Mouse (Mus musculus): Measurements from ENCODE around the gene Tmem132b. TPM values are rescaled to one million over a fixed set of nuclear protein-coding genes. Genes with fewer than 3 reads are reported as not detected.
A peak's percentile ranks its signal among the peaks of the same experiment; 100 is the strongest.

Gene Tmem132b
- total RNA-seq, 2 experiments from 2014 or later: 135 to 141 TPM

- no peak for DNase-seq (ENCODE audit: extremely low spot score in 1 of 2, low spot score in 2 of 2)
- Histone ChIP-seq H3K27ac (no peak overlapping the region), H3K4me3 (no peak overlapping the region)
- intact Hi-C loops (cut with DNase I): no loop called here
- TF ChIP-seq CTCF (IDR thresholded peaks at IDR 0.05): no peak
Measured at GRCm38 (mm10) chr5:125685681-125686331, 154.2 kb downstream of the Tmem132b start.

DNA sequence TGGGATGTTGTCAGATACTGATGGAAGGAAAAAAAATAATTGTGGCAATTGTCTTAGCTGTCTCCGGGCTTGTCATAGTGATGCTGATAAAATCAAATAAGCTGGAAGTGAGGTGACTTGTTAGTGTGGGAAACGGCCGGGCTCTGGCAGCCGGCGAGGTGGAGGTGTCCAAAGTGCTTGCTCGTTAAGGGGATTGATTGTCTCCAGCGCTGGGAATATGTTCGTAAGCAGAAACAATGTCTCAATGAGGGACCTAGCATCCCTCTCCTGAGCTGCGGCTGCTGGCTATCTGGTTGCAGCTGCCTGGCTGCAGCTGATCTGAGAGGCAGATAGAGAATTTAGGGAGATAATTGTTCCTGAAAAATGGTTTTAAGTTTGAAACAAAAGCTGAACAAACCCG, 161.0 kb downstream of the Tmem132b start:
- no peak overlapping the region for H3K4me3 ChIP-seq
- H3K27ac ChIP-seq: peak overlapping the region; percentile 50; the same call in 1 of the 2 replicates
- no peak for TF ChIP-seq CTCF (IDR thresholded peaks at IDR 0.05)
- intact Hi-C loops (cut with DNase I): no loop called here
- no peak for DNase-seq (ENCODE audit: extremely low spot score in 1 of 2, low spot score in 2 of 2)

- DNase-seq (ENCODE audit: extremely low spot score in 1 of 2, low spot score in 2 of 2): no peak
- no peak for TF ChIP-seq CTCF (IDR thresholded peaks at IDR 0.05)
- intact Hi-C loops (cut with DNase I): no loop called here
- Histone ChIP-seq H3K4me3 (no peak overlapping the region), H3K27ac (peak overlapping the region; percentile 71; the same call in 1 of the 2 replicates)
Measured at GRCm38 (mm10) chr5:125699395-125699794, 167.8 kb downstream of the Tmem132b start.

GRCm38 (mm10) chr5:125700234-125700633, 168.7 kb downstream of the Tmem132b start:
- intact Hi-C loops (cut with DNase I): loop anchor here (5.0 to 10.0 kb wide), 2 partner anchors 63 to 695 kb away; no protein-coding TSS in a partner anchor
- TF ChIP-seq CTCF (IDR thresholded peaks at IDR 0.05): no peak
- Histone ChIP-seq H3K27ac (peak overlapping the region; percentile 71), H3K4me3 (no peak overlapping the region)
- DNase-seq (ENCODE audit: extremely low spot score in 1 of 2, low spot score in 2 of 2): no peak

DNA sequence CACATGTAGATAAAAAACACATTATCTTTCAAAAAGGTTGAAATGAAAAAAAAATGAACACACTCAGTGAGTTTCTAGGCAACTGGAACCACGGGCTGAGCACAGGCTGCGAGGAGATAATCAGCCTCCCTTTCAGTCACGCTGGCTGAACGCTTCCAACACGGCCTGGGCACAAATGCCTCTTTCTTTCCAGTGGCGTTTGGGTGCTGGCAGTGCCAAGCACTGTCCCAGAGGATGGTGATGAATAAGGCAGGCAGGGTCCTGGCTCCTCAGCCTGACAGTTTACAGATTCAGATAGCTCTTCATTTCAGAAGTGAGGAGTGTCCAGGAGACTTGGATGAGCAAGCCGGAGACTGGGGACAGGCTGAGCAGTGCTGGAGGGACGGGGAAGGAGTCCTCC, 173.8 kb downstream of the Tmem132b start:
- peak; percentile 43 to 58 for DNase-seq (ENCODE audit: extremely low spot score in 1 of 2, low spot score in 2 of 2)
- Histone ChIP-seq H3K27ac (peak overlapping the region; percentile 90), H3K4me3 (no peak overlapping the region)
- no peak for TF ChIP-seq CTCF (IDR thresholded peaks at IDR 0.05)
- intact Hi-C loops (cut with DNase I): loop anchor here (2.0 to 10.0 kb wide), 3 partner anchors 41 to 689 kb away; partner anchors contain the start of gene Tmem132b

GRCm38 (mm10) chr5:125709160-125709559, 177.6 kb downstream of the Tmem132b start:
- TF ChIP-seq CTCF (IDR thresholded peaks at IDR 0.05): peak; percentile 70
- Histone ChIP-seq H3K27ac (no peak overlapping the region), H3K4me3 (no peak overlapping the region)
- peak; percentile 74 to 76 for DNase-seq (ENCODE audit: extremely low spot score in 1 of 2, low spot score in 2 of 2)
- intact Hi-C loops (cut with DNase I): loop anchor here (1.0 to 10.0 kb wide), 3 partner anchors 91 to 686 kb away; partner anchors contain the start of gene Tmem132b

DNA sequence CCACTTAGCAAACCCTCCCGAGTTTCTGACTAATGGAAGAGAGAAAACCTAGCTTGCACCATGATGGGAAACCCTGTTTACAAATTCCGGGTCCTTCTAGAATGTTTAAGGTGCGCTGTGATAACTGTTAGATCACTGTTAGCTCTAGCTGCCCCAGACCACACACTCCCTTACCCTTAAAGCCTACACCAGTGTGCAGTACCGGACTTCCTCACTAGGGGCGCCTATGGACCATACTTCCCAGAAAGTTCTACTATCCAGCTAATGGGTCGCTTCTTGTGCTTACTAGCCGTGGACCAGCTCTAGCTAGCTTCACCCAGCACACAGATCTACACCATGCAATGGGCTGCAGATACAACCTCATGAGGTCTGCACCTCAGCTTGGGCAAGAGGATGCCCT, 195.2 kb downstream of the Tmem132b start:
- TF ChIP-seq CTCF (IDR thresholded peaks at IDR 0.05): peak; percentile 37

GRCm38 (mm10) chr5:125727436-125727835, 195.9 kb downstream of the Tmem132b start:
- Histone ChIP-seq H3K27ac (no peak overlapping the region; the same call in 1 of the 2 replicates), H3K4me3 (no peak overlapping the region)
- no peak for DNase-seq (ENCODE audit: extremely low spot score in 1 of 2, low spot score in 2 of 2)
- intact Hi-C loops (cut with DNase I): no loop called here
- TF ChIP-seq CTCF (IDR thresholded peaks at IDR 0.05): peak; percentile 34

More for the DNA sequence above, 195.2 kb downstream of the Tmem132b start:
- DNase-seq (ENCODE audit: extremely low spot score in 1 of 2, low spot score in 2 of 2): no peak
- intact Hi-C loops (cut with DNase I): no loop called here
- Histone ChIP-seq H3K4me3 (no peak overlapping the region), H3K27ac (no peak overlapping the region)

DNA sequence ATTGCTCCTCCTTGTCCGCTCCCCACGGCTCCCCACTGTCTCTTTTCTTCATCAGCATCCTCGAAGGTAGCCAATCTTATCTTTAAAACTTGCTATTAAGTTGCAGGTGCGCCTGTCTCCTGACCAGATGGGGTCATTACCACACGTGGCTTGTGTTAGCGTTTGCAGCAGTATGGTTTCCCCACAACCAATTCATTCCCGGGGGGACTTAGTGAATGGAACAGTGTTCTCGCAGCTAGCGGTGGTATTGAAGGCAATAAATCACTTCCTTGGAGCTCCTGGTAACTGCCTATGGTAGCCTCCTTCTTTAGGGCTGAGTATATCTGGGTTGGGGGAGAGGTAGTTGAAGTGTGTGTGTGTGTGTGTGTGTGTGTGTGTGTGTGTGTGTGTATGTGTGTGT, 196.4 kb downstream of the Tmem132b start:
- Histone ChIP-seq H3K4me3 (no peak overlapping the region), H3K27ac (peak overlapping the region; percentile 66)
- no peak for TF ChIP-seq CTCF (IDR thresholded peaks at IDR 0.05)
- intact Hi-C loops (cut with DNase I): no loop called here
- DNase-seq (ENCODE audit: extremely low spot score in 1 of 2, low spot score in 2 of 2): no peak

DNA sequence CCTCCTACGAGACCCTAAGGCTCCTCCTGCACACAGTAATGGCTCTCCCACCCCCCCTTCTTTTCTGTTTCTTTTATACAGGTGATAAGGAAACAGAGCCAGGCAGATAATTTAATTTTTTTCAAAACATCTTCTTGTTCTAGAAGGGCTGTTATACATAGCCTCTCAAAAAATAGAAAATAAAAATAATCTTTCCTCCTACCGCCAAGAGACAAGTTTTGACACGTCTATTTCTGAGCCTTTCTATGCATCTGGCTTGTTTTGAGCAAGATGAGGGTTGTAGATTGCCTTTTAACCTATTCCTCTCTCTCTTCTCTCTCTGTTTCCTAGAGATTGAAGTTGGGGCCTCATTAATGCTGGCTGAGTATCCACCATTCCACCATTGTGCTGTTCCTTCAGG, 196.9 kb downstream of the Tmem132b start:
- Histone ChIP-seq H3K27ac (peak overlapping the region; percentile 10; the same call in 1 of the 2 replicates), H3K4me3 (no peak overlapping the region)
- DNase-seq (ENCODE audit: extremely low spot score in 1 of 2, low spot score in 2 of 2): no peak
- intact Hi-C loops (cut with DNase I): no loop called here
- TF ChIP-seq CTCF (IDR thresholded peaks at IDR 0.05): no peak

- Histone ChIP-seq H3K4me3 (no peak overlapping the region), H3K27ac (no peak overlapping the region)
- intact Hi-C loops (cut with DNase I): no loop called here
- DNase-seq (ENCODE audit: extremely low spot score in 1 of 2, low spot score in 2 of 2): no peak
- peak; percentile 49 for TF ChIP-seq CTCF (IDR thresholded peaks at IDR 0.05)
Measured at GRCm38 (mm10) chr5:125733806-125734205, 202.2 kb downstream of the Tmem132b start.

GRCm38 (mm10) chr5:125737105-125737504, 205.5 kb downstream of the Tmem132b start:
- TF ChIP-seq CTCF (IDR thresholded peaks at IDR 0.05): no peak
- no peak overlapping the region for H3K4me3 ChIP-seq
- intact Hi-C loops (cut with DNase I): no loop called here
- no peak for DNase-seq (ENCODE audit: extremely low spot score in 1 of 2, low spot score in 2 of 2)
- H3K27ac ChIP-seq: no peak overlapping the region

DNA sequence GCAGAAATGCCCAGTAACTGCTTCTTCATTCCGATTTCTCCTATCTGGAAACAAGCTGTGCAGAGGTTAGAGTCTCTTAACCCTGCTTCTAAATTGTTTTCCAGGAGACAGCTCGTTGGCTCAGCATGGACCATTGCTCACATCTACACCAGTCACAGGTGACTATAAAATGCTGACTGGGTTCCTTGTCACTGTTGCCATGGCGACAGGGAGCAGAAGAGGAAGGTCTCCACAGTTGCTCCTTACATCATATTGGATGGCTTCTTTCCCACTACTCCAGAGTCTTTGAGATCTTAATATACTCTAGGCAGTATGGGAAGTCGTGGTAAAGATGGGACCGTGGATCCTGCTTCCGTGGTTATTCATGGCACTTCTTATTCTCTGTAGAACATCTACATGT, 211.9 kb downstream of the Tmem132b start:
- Histone ChIP-seq H3K4me3 (no peak overlapping the region), H3K27ac (peak overlapping the region; percentile 24; the same call in 1 of the 2 replicates)
- intact Hi-C loops (cut with DNase I): no loop called here
- DNase-seq (ENCODE audit: extremely low spot score in 1 of 2, low spot score in 2 of 2): no peak
- TF ChIP-seq CTCF (IDR thresholded peaks at IDR 0.05): no peak
